In the genomic region with DNA sequence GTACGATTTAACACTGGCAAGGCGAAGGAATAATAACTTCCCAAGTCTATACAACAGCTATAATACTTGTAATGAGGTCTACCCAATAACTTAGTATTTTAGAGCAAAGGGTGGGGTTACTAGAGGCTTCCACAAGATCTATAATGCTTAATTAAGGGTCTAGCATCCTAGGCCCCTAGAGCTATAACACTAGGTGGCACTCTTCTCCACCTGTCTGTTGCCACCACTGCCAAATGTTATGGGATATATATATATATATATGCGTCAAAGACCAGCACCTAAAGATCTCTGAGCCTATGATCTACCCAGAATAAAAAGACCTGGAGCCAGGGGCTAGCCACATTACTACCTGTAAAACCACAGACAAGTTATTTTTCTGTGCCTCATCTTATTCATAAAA, we compare ENCODE assay signal across 10 mouse cellular contexts. TPM values are rescaled to one million over a fixed set of nuclear protein-coding genes. Genes with fewer than 3 reads are reported as not detected.
DNase-seq lines count a peak whose midpoint lies in the region; ATAC-seq and TF ChIP-seq lines count a peak whose summit lies in the region.
"Had no signal": no experiment of that assay in that cellular context is flagged by ENCODE, and none has a peak within 500 bp of the region (broad histone marks: within the 10 kb centered on the region; RNA-seq: fewer than 3 reads in every experiment).

No protein-coding gene starts in this region.

- no peak for TF ChIP-seq POLR2A in spleen, adult 2 months (IDR thresholded peaks at IDR 0.05; ENCODE audit: low read depth, low read length)

- H3K36me3 ChIP-seq in hindbrain, embryonic 14.5 days (replicated peaks; ENCODE audit: control insufficient read depth, insufficient read depth): peaks cover 6% of the 10 kb centered on the region; the same call in 1 of the 2 replicates
- no peaks in the 10 kb centered on the region for H3K36me3 ChIP-seq in hindbrain, embryonic 13.5 days
- H3K36me3 ChIP-seq in spleen, adult 2 months (ENCODE audit: control insufficient read depth, insufficient read depth, low read length): no peaks in the 10 kb centered on the region
- H3K36me3 ChIP-seq: lung, embryonic 15.5 days had no signal

- H3K4me1 ChIP-seq in hindbrain, embryonic 14.5 days (replicated peaks; ENCODE audit: control insufficient read depth, insufficient read depth, low read length): peaks cover 22% of the 10 kb centered on the region
- H3K4me1 ChIP-seq in hindbrain, embryonic 13.5 days (replicated peaks): peaks cover 30% of the 10 kb centered on the region
- H3K4me1 ChIP-seq in spleen, adult 2 months (ENCODE audit: control insufficient read depth, insufficient read depth, insufficient read length): peaks cover 2% of the 10 kb centered on the region; the same call in 1 of the 2 replicates

- POLR2A ChIA-PET in Patski (lab: Charles Lee): interaction anchor here (0.7 to 1.1 kb wide), 2 partner anchors 15 to 23 kb away, joined by 4 read pairs; no protein-coding TSS in a partner anchor

- H3K4me3 ChIP-seq in hindbrain, embryonic 14.5 days (replicated peaks; ENCODE audit: low read length): no peak overlapping the region
- no peak overlapping the region for H3K4me3 ChIP-seq in hindbrain, embryonic 13.5 days
- H3K4me3 ChIP-seq in spleen, adult 2 months (ENCODE audit: extremely low read depth, insufficient read depth, insufficient read length): no peak overlapping the region
- H3K4me3 ChIP-seq: lung, embryonic 15.5 days had no signal

- H3K9me3 ChIP-seq in hindbrain, embryonic 14.5 days (ENCODE audit: control insufficient read depth, low read length): no peaks in the 10 kb centered on the region
- H3K9me3 ChIP-seq in hindbrain, embryonic 13.5 days: no peaks in the 10 kb centered on the region
- H3K9me3 ChIP-seq: lung, embryonic 15.5 days had no signal

- in situ Hi-C loops in Patski (cut with MboI; ENCODE audit: low pct_unique_long_range_greater_than_20kb): no loop called here

- H3K9ac ChIP-seq in hindbrain, embryonic 14.5 days: no peak overlapping the region
- no peak overlapping the region for H3K9ac ChIP-seq in hindbrain, embryonic 13.5 days
- H3K9ac ChIP-seq: lung, embryonic 15.5 days had no signal

- no peak for ATAC-seq in hindbrain, embryonic 14.5 days (ENCODE audit: low FRiP score)
- no peak for ATAC-seq in hindbrain, embryonic 13.5 days (ENCODE audit: low FRiP score)
- ATAC-seq in Patski: no peak

- H3K27ac ChIP-seq in hindbrain, embryonic 14.5 days: no peak overlapping the region
- H3K27ac ChIP-seq in hindbrain, embryonic 13.5 days: no peak overlapping the region
- H3K27ac ChIP-seq in spleen, adult 2 months (ENCODE audit: insufficient read depth, low read length): no peak overlapping the region
- H3K27ac ChIP-seq: lung, embryonic 15.5 days had no signal

- H3K27me3 ChIP-seq in hindbrain, embryonic 14.5 days (ENCODE audit: control insufficient read depth, insufficient read depth, low read length): no peaks in the 10 kb centered on the region
- no peaks in the 10 kb centered on the region for H3K27me3 ChIP-seq in hindbrain, embryonic 13.5 days
- H3K27me3 ChIP-seq in spleen, adult 2 months (ENCODE audit: control insufficient read depth, insufficient read depth, low read length): no peaks in the 10 kb centered on the region
- H3K27me3 ChIP-seq in Patski: no peaks in the 10 kb centered on the region
- H3K27me3 ChIP-seq: lung, embryonic 15.5 days had no signal

- 69% methylated on average over 3 of the region's 3 CpGs for WGBS in hindbrain, embryonic 14.5 days
- 60% methylated on average over 3 of the region's 3 CpGs for WGBS in hindbrain, embryonic 13.5 days
- WGBS in spleen, adult 2 months: 68% methylated on average over 3 of the region's 3 CpGs

- peak; percentile 44 for DNase-seq in hindbrain, embryonic 14.5 days (ENCODE audit: low spot score)
- DNase-seq in spleen, adult 2 months (ENCODE audit: low read depth in 1 of 2, low spot score in 2 of 2): peak; percentile 22 to 26
- DNase-seq in spleen, adult 18-20 months: no peak
- no peak for DNase-seq in Patski (ENCODE audit: low read depth, low spot score)
- peak; percentile 46 for DNase-seq in thymus, postnatal 25 days
- DNase-seq in right cerebral cortex, postnatal 25 days: no peak
- DNase-seq: gastrocnemius, postnatal 10 days had no signal

- no peak overlapping the region for H3K4me2 ChIP-seq in hindbrain, embryonic 14.5 days (replicated peaks)
- no peak overlapping the region for H3K4me2 ChIP-seq in hindbrain, embryonic 13.5 days
- H3K4me2 ChIP-seq: lung, embryonic 15.5 days had no signal

- TF ChIP-seq CTCF in spleen, adult 2 months (IDR thresholded peaks at IDR 0.05; ENCODE audit: extremely low read depth, insufficient read depth, insufficient read length, insufficient replicate concordance): no peak
- TF ChIP-seq CTCF in Patski (IDR thresholded peaks at IDR 0.05): peak; percentile 59

- CTCF ChIA-PET in Patski (lab: Charles Lee): interaction anchor here (0.9 to 1.9 kb wide), 6 partner anchors 9 to 30 kb away, joined by 3 to 7 read pairs (median 4); no protein-coding TSS in a partner anchor

RNA-seq across cellular contexts. Expression of gene Moap1, which starts 3.2 kb away (rescaled TPM):
- 64.6 and 67.3 TPM in 2 replicates for polyA plus RNA-seq in hindbrain, embryonic 14.5 days (2014; fragmentation: Nextera tagmentation; extraction: Ambion mirVana)
- polyA plus RNA-seq in hindbrain, embryonic 13.5 days (2015; fragmentation: Nextera tagmentation; extraction: Ambion mirVana): 51.7 and 54.3 TPM in 2 replicates
- polyA plus RNA-seq in spleen, adult 2 months (2012; rRNA removed): 0.32 and 0.40 TPM in 2 replicates
- polyA plus RNA-seq in Patski (2021): 13.3 TPM

RNA-seq across cellular contexts. Expression of gene Tmem251, which starts 3.3 kb away (rescaled TPM):
- 11.9 and 12.8 TPM in 2 replicates for polyA plus RNA-seq in hindbrain, embryonic 14.5 days (2014; fragmentation: Nextera tagmentation; extraction: Ambion mirVana)
- polyA plus RNA-seq in hindbrain, embryonic 13.5 days (2015; fragmentation: Nextera tagmentation; extraction: Ambion mirVana): 11.5 and 12.2 TPM in 2 replicates
- 1.8 and 2.6 TPM in 2 replicates for polyA plus RNA-seq in spleen, adult 2 months (2012; rRNA removed)
- polyA plus RNA-seq in Patski (2021): 6.5 TPM

RNA-seq across cellular contexts. Expression of gene Gm28051, which starts 17.3 kb away (rescaled TPM):
- polyA plus RNA-seq in hindbrain, embryonic 14.5 days (2014; fragmentation: Nextera tagmentation; extraction: Ambion mirVana): not detected in 2 replicates
- not detected in 2 replicates for polyA plus RNA-seq in hindbrain, embryonic 13.5 days (2015; fragmentation: Nextera tagmentation; extraction: Ambion mirVana)
- polyA plus RNA-seq in spleen, adult 2 months (2012; rRNA removed): not detected in 2 replicates
- not detected for polyA plus RNA-seq in Patski (2021)
- polyA plus RNA-seq: hindbrain, embryonic 11.5 days; lung, embryonic 15.5 days had no signal

RNA-seq across cellular contexts. Expression of gene Gon7, which starts 17.3 kb away (rescaled TPM):
- polyA plus RNA-seq in hindbrain, embryonic 14.5 days (2014; fragmentation: Nextera tagmentation; extraction: Ambion mirVana): 40.2 and 45.7 TPM in 2 replicates
- 53.2 and 55.3 TPM in 2 replicates for polyA plus RNA-seq in hindbrain, embryonic 13.5 days (2015; fragmentation: Nextera tagmentation; extraction: Ambion mirVana)
- polyA plus RNA-seq in spleen, adult 2 months (2012; rRNA removed): 11.3 and 13.7 TPM in 2 replicates
- polyA plus RNA-seq in Patski (2021): 14.6 TPM

RNA-seq across cellular contexts. Expression of gene Ubr7, which starts 17.5 kb away (rescaled TPM):
- 44.8 and 48.6 TPM in 2 replicates for polyA plus RNA-seq in hindbrain, embryonic 14.5 days (2014; fragmentation: Nextera tagmentation; extraction: Ambion mirVana)
- 36.9 and 37.0 TPM in 2 replicates for polyA plus RNA-seq in hindbrain, embryonic 13.5 days (2015; fragmentation: Nextera tagmentation; extraction: Ambion mirVana)
- polyA plus RNA-seq in spleen, adult 2 months (2012; rRNA removed): 9.3 and 10.3 TPM in 2 replicates
- polyA plus RNA-seq in Patski (2021): 33.0 TPM

Comparison
In these comparisons a context has a peak if more than half of its experiments do, and no peak if none do; other contexts are left out.
1. DNase-seq: peak in hindbrain, embryonic 14.5 days (single experiment), spleen, adult 2 months (2 of 2) and thymus, postnatal 25 days (single experiment); none in spleen, adult 18-20 months (0 of 2), Patski (single experiment) and right cerebral cortex, postnatal 25 days (single experiment).
2. RNA of gene Moap1, which starts 3.2 kb away (polyA plus RNA-seq): 64.6 to 67.3 TPM in hindbrain, embryonic 14.5 days, 51.7 to 54.3 TPM in hindbrain, embryonic 13.5 days and 13.3 TPM in Patski (single experiment); 0.32 to 0.40 TPM in spleen, adult 2 months; every median in the first group is over 10 times any median in the second.